Mouse (Mus musculus) limb, embryonic 11.5 days (tissue): Measurements from ENCODE around the gene Nipbl. TPM values are rescaled to one million over a fixed set of nuclear protein-coding genes. Genes with fewer than 3 reads are reported as not detected.

Source experiments
- ATAC-seq: fragments of 200-750 bp; cut with Nextera tagmentation; 2 replicates; pipeline ENCODE4 v1.8.0; 2017; ENCODE audit warnings: low read depth; ENCODE audit not compliant: insufficient number of reproducible peaks, low FRiP score, low TSS enrichment
- DNase-seq: peaks from one replicate; pipeline ENCODE4 v3.0.0-alpha.2; 2015; ENCODE audit warnings: low spot score
- H3K27ac ChIP-seq: fragments of 300-500 bp; sonication (generic); replicated peaks from 2 replicates; pipeline ENCODE4 v1.5.1; 2014; ENCODE audit warnings: low read depth, mild to moderate bottlenecking, low read length
- H3K27me3 ChIP-seq: fragments of 300-500 bp; sonication (generic); 2 replicates; pipeline ENCODE4 v1.6.1; 2014; ENCODE audit warnings: mild to moderate bottlenecking, low read length, mixed read lengths; ENCODE audit not compliant: control insufficient read depth, insufficient read depth
- H3K36me3 ChIP-seq: fragments of 300-500 bp; sonication (generic); 2 replicates; pipeline ENCODE4 v1.6.1; 2014; ENCODE audit warnings: mild to moderate bottlenecking, low read length, moderate library complexity, mixed read lengths; ENCODE audit not compliant: control insufficient read depth, insufficient read depth
- H3K4me1 ChIP-seq: fragments of 300-500 bp; sonication (generic); 2 replicates; pipeline ENCODE4 v1.6.1; 2014; ENCODE audit warnings: low read length, mixed read lengths; ENCODE audit not compliant: control insufficient read depth, insufficient read depth
- H3K4me2 ChIP-seq: fragments of 300-500 bp; sonication (generic); 2 replicates; pipeline ENCODE4 v1.6.1; 2014; ENCODE audit warnings: low read depth, mild to moderate bottlenecking, moderate library complexity; ENCODE audit not compliant: severe bottlenecking
- H3K4me3 ChIP-seq: fragments of 300-500 bp; sonication (generic); 2 replicates; pipeline ENCODE4 v1.5.1; 2014; ENCODE audit warnings: low read depth, low read length
- H3K9ac ChIP-seq: fragments of 300-500 bp; sonication (generic); 2 replicates; pipeline ENCODE4 v1.6.1; 2014; ENCODE audit warnings: mild to moderate bottlenecking, low read length
- H3K9me3 ChIP-seq: fragments of 300-500 bp; sonication (generic); 2 replicates; pipeline ENCODE4 v1.6.1; 2016; ENCODE audit warnings: low read length; ENCODE audit not compliant: control insufficient read depth
- WGBS: fragments of 180-500 bp; shearing (Covaris S2); extraction: QIAGEN DNeasy Blood & Tissue Kit; methylation state at CpG from one replicate; pipeline ENCODE4 v1.1.7; 2014; 5-methylcytosine and 5-hydroxymethylcytosine counted together
- polyA plus RNA-seq: library from polyadenylated mRNA; unstranded; fragments of >200 nt; fragmentation: Nextera tagmentation; extraction: Ambion mirVana; gene quantifications from 2 replicates; pipeline ENCODE4 v1.2.1, GENCODE M21; 2014

Gene Nipbl
- polyA plus RNA-seq, 1 experiment from 2014 or later: 25.6 TPM

DNA sequence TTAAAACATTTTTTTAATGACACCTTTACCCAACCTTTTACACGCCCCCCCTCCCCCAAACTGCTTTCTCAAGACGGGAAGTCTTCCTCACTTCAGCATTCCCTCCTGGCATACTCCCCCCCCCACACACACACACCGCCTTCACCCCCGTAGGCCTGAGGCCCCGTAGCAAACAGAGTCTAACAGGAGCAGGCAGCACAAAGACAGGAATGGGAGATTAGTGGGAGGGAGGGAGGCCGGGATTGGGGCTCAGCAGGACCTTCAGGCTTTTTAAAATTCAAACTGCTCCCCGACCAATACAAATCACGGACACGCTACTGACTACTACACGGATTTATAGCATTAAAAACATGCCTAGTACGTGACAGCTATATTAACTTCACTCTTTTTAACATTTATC, 2.1 kb downstream of the Nipbl start:
- H3K4me1 ChIP-seq: peaks cover 5% of the 10 kb centered on the region; the same call in 1 of the 2 replicates
- no peaks in the 10 kb centered on the region for H3K36me3 ChIP-seq
- peak overlapping the region; percentile 61 for H3K4me2 ChIP-seq
- H3K27me3 ChIP-seq: no peaks in the 10 kb centered on the region
- peak overlapping the region; percentile 96 for H3K4me3 ChIP-seq
- no peak for ATAC-seq
- DNase-seq: peak; percentile 63
- WGBS: 2% methylated on average over 11 of the region's 11 CpGs
- H3K9me3 ChIP-seq: no peaks in the 10 kb centered on the region
- H3K9ac ChIP-seq: peak overlapping the region; percentile 49; the same call in 1 of the 2 replicates
- H3K27ac ChIP-seq: no peak overlapping the region

DNA sequence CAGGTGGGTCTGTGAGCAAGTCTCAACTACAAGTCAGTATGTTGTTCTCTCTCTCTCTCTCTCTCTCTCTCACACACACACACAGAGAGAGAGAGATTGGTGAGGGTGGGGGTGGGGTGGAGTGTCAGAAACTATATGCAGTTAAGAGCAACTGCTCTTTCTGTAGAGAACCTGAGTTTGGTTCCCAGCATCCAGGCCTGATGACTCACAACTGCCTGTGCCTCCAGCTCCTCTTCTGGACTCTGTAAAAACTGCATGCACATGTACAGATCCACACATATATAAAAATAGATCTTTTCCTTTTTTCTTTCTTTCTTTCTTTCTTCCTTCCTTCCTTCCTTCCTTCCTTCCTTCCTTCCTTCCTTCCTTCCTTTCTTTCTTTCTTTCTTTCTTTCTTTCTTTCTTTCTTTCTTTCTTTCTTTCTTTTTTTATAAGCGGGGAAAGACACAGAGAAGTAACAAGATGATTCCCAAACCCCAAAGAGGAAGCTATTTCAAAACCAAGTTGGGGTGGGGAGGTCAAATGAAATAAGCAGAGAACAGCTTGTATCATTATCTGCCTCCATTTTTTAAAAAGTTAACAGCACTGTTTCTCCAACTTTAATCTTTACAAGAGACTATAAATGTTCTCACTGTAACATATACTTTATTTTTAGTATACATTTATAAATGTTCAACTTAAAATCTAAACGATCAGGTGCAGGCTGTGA, 10.9 kb downstream of the Nipbl start:
- H3K9me3 ChIP-seq: no peaks in the 10 kb centered on the region
- no peaks in the 10 kb centered on the region for H3K4me1 ChIP-seq
- no peak overlapping the region for H3K4me3 ChIP-seq
- ATAC-seq: no peak
- no peaks in the 10 kb centered on the region for H3K27me3 ChIP-seq
- DNase-seq: no peak
- 95% methylated on average over 2 of the region's 2 CpGs for WGBS
- no peaks in the 10 kb centered on the region for H3K36me3 ChIP-seq
- H3K4me2 ChIP-seq: no peak overlapping the region
- no peak overlapping the region for H3K27ac ChIP-seq
- H3K9ac ChIP-seq: no peak overlapping the region

DNA sequence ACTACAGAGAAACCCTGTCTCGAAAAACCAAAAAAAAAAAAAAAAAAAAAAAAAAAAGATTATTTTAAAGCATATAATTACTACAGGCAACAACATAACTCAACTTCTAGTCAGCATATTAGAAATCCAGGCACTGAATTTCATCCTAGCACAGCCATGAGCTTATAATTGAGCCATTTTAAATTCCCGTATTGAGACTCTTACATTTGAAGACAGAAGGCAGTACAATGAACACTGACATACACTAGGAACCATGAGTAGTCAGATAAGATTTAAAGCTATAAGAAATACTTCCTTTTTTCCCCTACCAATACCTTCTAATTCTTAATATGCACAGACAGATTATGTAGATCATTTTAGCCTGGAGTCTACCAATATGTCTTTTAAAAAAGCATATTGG, 11.7 kb downstream of the Nipbl start:
- H3K4me1 ChIP-seq: no peaks in the 10 kb centered on the region
- no peak overlapping the region for H3K4me2 ChIP-seq
- WGBS: 94% methylated on average over 2 of the region's 2 CpGs
- H3K27me3 ChIP-seq: no peaks in the 10 kb centered on the region
- H3K9me3 ChIP-seq: no peaks in the 10 kb centered on the region
- no peak for ATAC-seq
- H3K27ac ChIP-seq: no peak overlapping the region
- H3K36me3 ChIP-seq: no peaks in the 10 kb centered on the region
- no peak for DNase-seq
- H3K9ac ChIP-seq: no peak overlapping the region
- H3K4me3 ChIP-seq: no peak overlapping the region

DNA sequence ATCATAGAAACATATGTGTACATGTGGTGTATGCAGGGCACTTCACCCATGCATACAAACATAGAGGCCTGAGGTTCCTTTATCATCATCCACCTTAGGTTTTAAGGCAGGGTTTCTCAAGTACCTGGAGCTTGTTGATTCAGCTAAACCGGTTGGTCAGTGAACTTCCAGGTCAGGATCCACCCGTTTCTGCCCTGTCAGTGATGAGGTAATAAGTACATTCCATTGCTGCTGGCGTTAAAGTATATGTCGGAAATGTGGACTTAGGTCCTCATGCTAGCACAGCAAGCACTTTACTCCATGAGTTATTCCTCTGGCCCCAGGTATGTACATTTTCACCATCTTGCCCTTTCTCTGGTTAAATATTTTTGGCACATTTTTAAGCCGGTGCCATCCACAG, 14.8 kb downstream of the Nipbl start:
- ATAC-seq (no peak), DNase-seq (no peak)
- no peaks in the 10 kb centered on the region for H3K27me3 ChIP-seq
- no peak overlapping the region for H3K4me3 ChIP-seq
- no peak overlapping the region for H3K4me2 ChIP-seq
- WGBS: 83% methylated on average over 5 of the region's 5 CpGs
- no peak overlapping the region for H3K27ac ChIP-seq
- no peaks in the 10 kb centered on the region for H3K4me1 ChIP-seq
- no peak overlapping the region for H3K9ac ChIP-seq
- no peaks in the 10 kb centered on the region for H3K9me3 ChIP-seq
- no peaks in the 10 kb centered on the region for H3K36me3 ChIP-seq

DNA sequence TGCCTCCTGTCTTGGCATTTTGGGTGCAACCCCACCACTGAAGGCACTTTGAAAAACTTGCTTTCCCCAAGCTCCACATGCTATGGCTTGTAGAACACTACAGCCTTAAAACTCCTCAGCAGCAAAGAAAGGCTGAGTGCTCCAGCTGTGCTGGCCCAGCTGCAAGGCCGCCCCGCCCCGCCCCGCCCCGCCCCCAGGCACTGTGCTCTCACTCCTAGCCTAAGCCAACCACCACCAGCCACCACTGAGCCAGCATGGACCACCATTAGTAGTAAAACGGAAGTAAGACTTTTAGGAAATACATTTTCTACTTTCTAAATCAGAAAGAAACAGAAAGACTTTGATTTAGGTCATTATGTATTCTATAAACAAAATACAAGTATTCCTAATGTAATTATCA, 23.4 kb downstream of the Nipbl start:
- Histone ChIP-seq H3K9me3 (no peaks in the 10 kb centered on the region), H3K4me2 (no peak overlapping the region), H3K27me3 (no peaks in the 10 kb centered on the region), H3K4me3 (no peak overlapping the region), H3K4me1 (no peaks in the 10 kb centered on the region), H3K36me3 (no peaks in the 10 kb centered on the region), H3K9ac (no peak overlapping the region), H3K27ac (no peak overlapping the region)
- ATAC-seq (no peak), DNase-seq (no peak)
- WGBS: 32% methylated on average over 6 of the region's 6 CpGs

DNA sequence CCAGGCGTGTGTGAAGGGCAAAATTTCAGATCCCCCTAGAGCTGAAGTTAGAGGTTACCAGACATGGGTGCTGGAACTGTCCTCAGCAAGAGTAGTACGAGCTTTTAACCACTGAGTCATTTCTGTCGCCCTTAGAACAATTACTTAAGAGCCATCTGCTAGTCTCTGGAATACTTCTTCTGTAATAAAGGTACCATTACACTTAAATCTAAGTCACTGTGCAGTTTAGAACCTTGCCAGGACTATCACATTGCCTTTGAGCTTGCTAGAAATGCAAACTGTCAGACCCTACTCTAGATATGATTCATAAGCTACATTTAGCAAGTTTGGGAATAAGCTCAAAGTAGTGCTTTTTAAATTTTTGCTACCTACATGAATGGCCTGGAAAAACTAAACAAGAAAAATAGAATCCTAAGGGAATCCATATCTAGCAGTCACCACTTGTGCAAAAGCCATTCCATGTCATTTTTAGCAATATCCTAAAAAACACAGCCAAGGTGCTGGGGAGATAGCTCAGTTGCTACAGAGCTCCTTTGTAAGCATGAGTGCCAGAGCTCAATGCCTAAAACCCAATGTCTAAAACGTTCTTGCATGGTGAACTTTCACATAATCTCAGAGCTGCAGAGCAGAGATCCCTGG, 27.6 kb downstream of the Nipbl start:
- no peak for DNase-seq
- no peak overlapping the region for H3K27ac ChIP-seq
- no peaks in the 10 kb centered on the region for H3K36me3 ChIP-seq
- no peaks in the 10 kb centered on the region for H3K4me1 ChIP-seq
- no peak overlapping the region for H3K9ac ChIP-seq
- H3K27me3 ChIP-seq: no peaks in the 10 kb centered on the region
- H3K4me2 ChIP-seq: no peak overlapping the region
- H3K9me3 ChIP-seq: no peaks in the 10 kb centered on the region
- 79% methylated on average over 4 of the region's 4 CpGs for WGBS
- ATAC-seq: no peak
- H3K4me3 ChIP-seq: no peak overlapping the region

DNA sequence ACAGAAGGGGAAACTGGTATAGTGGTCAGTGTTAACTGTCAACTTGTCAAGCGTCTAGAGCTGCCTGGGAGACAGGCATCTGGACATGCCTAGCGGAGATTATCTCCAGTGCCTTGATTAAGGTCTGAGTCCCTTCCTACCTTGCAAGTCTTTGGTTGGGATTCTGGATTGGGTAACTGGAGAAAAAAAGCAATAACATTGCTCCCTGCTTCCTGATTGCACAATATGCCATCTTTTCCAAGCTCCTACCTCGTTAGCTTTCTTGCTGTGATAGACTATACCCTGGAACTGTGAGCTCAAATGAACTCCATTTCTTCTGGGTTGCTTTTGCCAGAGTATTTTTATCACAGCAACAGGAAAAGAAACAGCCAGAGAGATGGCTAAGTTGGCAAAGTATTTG, 30.9 kb downstream of the Nipbl start:
- H3K4me3 ChIP-seq: no peak overlapping the region
- ATAC-seq (no peak), DNase-seq (no peak)
- H3K4me2 ChIP-seq: no peak overlapping the region
- no peak overlapping the region for H3K27ac ChIP-seq
- WGBS: 91% methylated on average over 3 of the region's 3 CpGs
- no peaks in the 10 kb centered on the region for H3K4me1 ChIP-seq
- H3K36me3 ChIP-seq: no peaks in the 10 kb centered on the region
- H3K9me3 ChIP-seq: no peaks in the 10 kb centered on the region
- H3K9ac ChIP-seq: no peak overlapping the region
- H3K27me3 ChIP-seq: no peaks in the 10 kb centered on the region

DNA sequence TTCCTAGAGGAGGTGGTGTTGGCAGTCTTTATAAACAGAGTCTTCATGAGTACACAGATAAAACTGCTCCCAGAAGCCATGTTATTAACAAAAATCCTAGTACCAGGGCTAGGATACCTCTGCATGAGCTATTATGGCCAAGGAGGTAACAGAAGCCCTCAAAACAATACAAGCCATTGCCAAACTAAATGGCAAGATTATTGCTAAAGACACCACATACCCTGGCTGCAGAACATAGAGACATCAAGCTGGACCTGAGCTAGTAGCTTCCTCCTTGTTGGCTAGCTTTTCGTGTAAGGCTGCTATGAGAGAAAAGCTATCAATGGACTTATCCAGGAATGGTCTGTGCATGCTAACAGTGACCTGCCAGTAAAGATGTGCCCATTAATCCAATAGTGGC, 32.4 kb downstream of the Nipbl start:
- Histone ChIP-seq H3K27ac (no peak overlapping the region), H3K36me3 (no peaks in the 10 kb centered on the region), H3K9ac (no peak overlapping the region), H3K4me3 (no peak overlapping the region), H3K4me2 (no peak overlapping the region), H3K9me3 (no peaks in the 10 kb centered on the region), H3K27me3 (no peaks in the 10 kb centered on the region), H3K4me1 (no peaks in the 10 kb centered on the region)
- 82% methylated on average over 1 of the region's 1 CpGs for WGBS
- ATAC-seq: no peak
- no peak for DNase-seq
